Mouse (Mus musculus) brain, embryonic 14.5 days (tissue): Measurements from ENCODE around the gene Erp27.

Experiments used
- CTCF ChIP-seq: fragments of 200-500 bp; IDR thresholded peaks from 2 replicates; pipeline ENCODE4 v1.5.1; 2012; ENCODE audit warnings: inconsistent platforms, mild to moderate bottlenecking, moderate library complexity, borderline replicate concordance; ENCODE audit not compliant: insufficient read depth, insufficient read length; ENCODE audit errors: extremely low read depth
- POLR2A ChIP-seq: fragments of 200-500 bp; IDR thresholded peaks from 2 replicates; pipeline ENCODE4 v1.6.1; 2012; ENCODE audit warnings: mild to moderate bottlenecking, inconsistent platforms, borderline replicate concordance; ENCODE audit not compliant: poor library complexity, insufficient read depth, insufficient read length, severe bottlenecking; ENCODE audit errors: extremely low read depth

DNA sequence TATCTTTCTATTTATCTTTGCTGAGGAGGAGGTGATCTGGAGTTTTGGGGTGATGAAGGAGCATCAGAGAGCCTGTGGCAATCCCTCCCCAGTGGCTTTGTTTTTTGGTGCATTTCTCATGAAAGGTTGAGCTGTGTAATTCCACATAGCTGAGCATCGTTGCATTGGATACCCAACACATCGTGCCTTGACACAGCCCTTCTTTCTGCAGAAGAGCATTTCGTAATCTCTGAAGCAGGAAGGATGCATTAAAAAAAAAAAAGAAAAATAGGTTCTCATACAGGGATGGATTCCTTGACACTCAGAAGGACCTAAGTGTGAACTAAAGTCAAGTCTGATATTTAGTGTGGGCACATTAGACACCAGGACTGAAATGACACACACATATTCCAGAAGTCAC, 33.3 kb upstream of the Erp27 start:
- TF ChIP-seq POLR2A (no peak), CTCF (no peak)
